Mouse (Mus musculus): ENCODE measurements around the gene Tssc4. TPM values are rescaled to one million over a fixed set of nuclear protein-coding genes. Genes with fewer than 3 reads are reported as not detected.

Tssc4 gene
- polyA plus RNA-seq, 1 experiment from 2014 or later: 33.7 TPM

DNA sequence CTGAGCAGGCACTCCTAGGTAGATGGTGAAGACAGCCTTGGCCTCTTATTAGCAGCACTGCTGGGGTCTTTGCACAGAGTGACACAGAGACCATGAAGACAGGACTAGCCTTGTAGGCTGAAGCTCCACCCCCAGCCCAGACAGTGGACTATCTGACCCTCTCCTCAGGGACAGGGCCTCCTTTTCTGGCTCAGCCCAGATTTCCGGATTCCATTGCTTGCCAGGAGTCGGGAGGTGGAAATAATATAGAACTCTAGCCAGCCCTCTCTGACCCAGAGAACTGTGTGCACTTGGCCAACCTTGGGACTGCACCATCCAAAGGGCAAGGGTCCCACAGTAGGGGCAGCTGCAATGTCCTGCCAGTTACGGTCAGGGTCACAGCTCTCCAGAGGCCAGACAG is 27.0 kb upstream of the Tssc4 start:
- Histone ChIP-seq H3K4me1 (ENCODE audit: control insufficient read depth, low read depth, low read length) (peaks cover 10% of the 10 kb centered on the region), H3K36me3 (ENCODE audit: control insufficient read depth, insufficient read depth) (no peaks in the 10 kb centered on the region), H3K9ac (ENCODE audit: low read depth, low read length) (no peak overlapping the region), H3K9me3 (replicated peaks; ENCODE audit: control insufficient read depth, low read length) (no peaks in the 10 kb centered on the region), H3K27ac (ENCODE audit: low read length) (no peak overlapping the region), H3K4me2 (ENCODE audit: low read depth, low read length) (no peak overlapping the region), H3K4me3 (ENCODE audit: low read depth, low read length) (no peak overlapping the region), H3K27me3 (ENCODE audit: control insufficient read depth, insufficient read depth, low read depth, low read length) (no peaks in the 10 kb centered on the region)
- WGBS (ENCODE audit: insufficient replicate concordance): 43% methylated on average over 3 of the region's 3 CpGs
- peak; percentile 49 for ATAC-seq (ENCODE audit: low read depth)

GRCm38 (mm10) chr7:143042897-143043300 is 26.1 kb upstream of the Tssc4 start:
- no peaks in the 10 kb centered on the region for H3K36me3 ChIP-seq (ENCODE audit: control insufficient read depth, insufficient read depth)
- no peak overlapping the region for H3K27ac ChIP-seq (ENCODE audit: low read length)

GRCm38 (mm10) chr7:143044049-143044825 is 24.8 kb upstream of the Tssc4 start:
- Histone ChIP-seq H3K4me1 (ENCODE audit: control insufficient read depth, low read depth, low read length) (peaks cover 10% of the 10 kb centered on the region), H3K36me3 (ENCODE audit: control insufficient read depth, insufficient read depth) (no peaks in the 10 kb centered on the region), H3K4me2 (ENCODE audit: low read depth, low read length) (no peak overlapping the region), H3K9ac (ENCODE audit: low read depth, low read length) (no peak overlapping the region), H3K27ac (ENCODE audit: low read length) (no peak overlapping the region), H3K9me3 (replicated peaks; ENCODE audit: control insufficient read depth, low read length) (no peaks in the 10 kb centered on the region), H3K4me3 (ENCODE audit: low read depth, low read length) (no peak overlapping the region), H3K27me3 (ENCODE audit: control insufficient read depth, insufficient read depth, low read depth, low read length) (no peaks in the 10 kb centered on the region)
- ATAC-seq (ENCODE audit: low read depth): no peak
- WGBS (ENCODE audit: insufficient replicate concordance): 62% methylated on average over 2 of the region's 2 CpGs

More at GRCm38 (mm10) chr7:143042897-143043300, 26.1 kb upstream of the Tssc4 start:
- Histone ChIP-seq H3K9ac (ENCODE audit: low read depth, low read length) (no peak overlapping the region), H3K4me3 (ENCODE audit: low read depth, low read length) (no peak overlapping the region), H3K4me1 (ENCODE audit: control insufficient read depth, low read depth, low read length) (peaks cover 10% of the 10 kb centered on the region), H3K27me3 (ENCODE audit: control insufficient read depth, insufficient read depth, low read depth, low read length) (no peaks in the 10 kb centered on the region), H3K9me3 (replicated peaks; ENCODE audit: control insufficient read depth, low read length) (no peaks in the 10 kb centered on the region), H3K4me2 (ENCODE audit: low read depth, low read length) (no peak overlapping the region)
- 22% methylated on average over 3 of the region's 3 CpGs for WGBS (ENCODE audit: insufficient replicate concordance)
- 0 out of 2 replicates have a peak, but pooled peaks have one; percentile 5 for ATAC-seq (ENCODE audit: low read depth)

GRCm38 (mm10) chr7:143044826-143045206 is 24.2 kb upstream of the Tssc4 start:
- H3K9me3 ChIP-seq (replicated peaks; ENCODE audit: control insufficient read depth, low read length): no peaks in the 10 kb centered on the region
- peaks cover 10% of the 10 kb centered on the region for H3K4me1 ChIP-seq (ENCODE audit: control insufficient read depth, low read depth, low read length)
- ATAC-seq (ENCODE audit: low read depth): no peak
- no peak overlapping the region for H3K27ac ChIP-seq (ENCODE audit: low read length)
- no peak overlapping the region for H3K4me2 ChIP-seq (ENCODE audit: low read depth, low read length)
- no peaks in the 10 kb centered on the region for H3K27me3 ChIP-seq (ENCODE audit: control insufficient read depth, insufficient read depth, low read depth, low read length)
- no peak overlapping the region for H3K4me3 ChIP-seq (ENCODE audit: low read depth, low read length)
- H3K9ac ChIP-seq (ENCODE audit: low read depth, low read length): no peak overlapping the region
- no peaks in the 10 kb centered on the region for H3K36me3 ChIP-seq (ENCODE audit: control insufficient read depth, insufficient read depth)

- no peak overlapping the region for H3K27ac ChIP-seq (ENCODE audit: low read length)
- peaks cover 12% of the 10 kb centered on the region for H3K4me1 ChIP-seq (ENCODE audit: control insufficient read depth, low read depth, low read length)
- H3K9ac ChIP-seq (ENCODE audit: low read depth, low read length): no peak overlapping the region
- WGBS (ENCODE audit: insufficient replicate concordance): 35% methylated on average over 7 of the region's 7 CpGs
- H3K36me3 ChIP-seq (ENCODE audit: control insufficient read depth, insufficient read depth): no peaks in the 10 kb centered on the region
- no peaks in the 10 kb centered on the region for H3K27me3 ChIP-seq (ENCODE audit: control insufficient read depth, insufficient read depth, low read depth, low read length)
- no peak overlapping the region for H3K4me2 ChIP-seq (ENCODE audit: low read depth, low read length)
- no peak overlapping the region for H3K4me3 ChIP-seq (ENCODE audit: low read depth, low read length)
- no peaks in the 10 kb centered on the region for H3K9me3 ChIP-seq (replicated peaks; ENCODE audit: control insufficient read depth, low read length)
- no peak for ATAC-seq (ENCODE audit: low read depth)
Measured at GRCm38 (mm10) chr7:143046358-143046757, 22.7 kb upstream of the Tssc4 start.

- H3K4me3 ChIP-seq (ENCODE audit: low read depth, low read length): no peak overlapping the region
- peaks cover 22% of the 10 kb centered on the region for H3K4me1 ChIP-seq (ENCODE audit: control insufficient read depth, low read depth, low read length)
- H3K27ac ChIP-seq (ENCODE audit: low read length): no peak overlapping the region
- WGBS (ENCODE audit: insufficient replicate concordance): 61% methylated on average over 3 of the region's 3 CpGs
- no peaks in the 10 kb centered on the region for H3K27me3 ChIP-seq (ENCODE audit: control insufficient read depth, insufficient read depth, low read depth, low read length)
- no peaks in the 10 kb centered on the region for H3K9me3 ChIP-seq (replicated peaks; ENCODE audit: control insufficient read depth, low read length)
- no peaks in the 10 kb centered on the region for H3K36me3 ChIP-seq (ENCODE audit: control insufficient read depth, insufficient read depth)
- no peak overlapping the region for H3K4me2 ChIP-seq (ENCODE audit: low read depth, low read length)
- H3K9ac ChIP-seq (ENCODE audit: low read depth, low read length): no peak overlapping the region
- ATAC-seq (ENCODE audit: low read depth): no peak
Measured at GRCm38 (mm10) chr7:143049331-143049730, 19.7 kb upstream of the Tssc4 start.

DNA sequence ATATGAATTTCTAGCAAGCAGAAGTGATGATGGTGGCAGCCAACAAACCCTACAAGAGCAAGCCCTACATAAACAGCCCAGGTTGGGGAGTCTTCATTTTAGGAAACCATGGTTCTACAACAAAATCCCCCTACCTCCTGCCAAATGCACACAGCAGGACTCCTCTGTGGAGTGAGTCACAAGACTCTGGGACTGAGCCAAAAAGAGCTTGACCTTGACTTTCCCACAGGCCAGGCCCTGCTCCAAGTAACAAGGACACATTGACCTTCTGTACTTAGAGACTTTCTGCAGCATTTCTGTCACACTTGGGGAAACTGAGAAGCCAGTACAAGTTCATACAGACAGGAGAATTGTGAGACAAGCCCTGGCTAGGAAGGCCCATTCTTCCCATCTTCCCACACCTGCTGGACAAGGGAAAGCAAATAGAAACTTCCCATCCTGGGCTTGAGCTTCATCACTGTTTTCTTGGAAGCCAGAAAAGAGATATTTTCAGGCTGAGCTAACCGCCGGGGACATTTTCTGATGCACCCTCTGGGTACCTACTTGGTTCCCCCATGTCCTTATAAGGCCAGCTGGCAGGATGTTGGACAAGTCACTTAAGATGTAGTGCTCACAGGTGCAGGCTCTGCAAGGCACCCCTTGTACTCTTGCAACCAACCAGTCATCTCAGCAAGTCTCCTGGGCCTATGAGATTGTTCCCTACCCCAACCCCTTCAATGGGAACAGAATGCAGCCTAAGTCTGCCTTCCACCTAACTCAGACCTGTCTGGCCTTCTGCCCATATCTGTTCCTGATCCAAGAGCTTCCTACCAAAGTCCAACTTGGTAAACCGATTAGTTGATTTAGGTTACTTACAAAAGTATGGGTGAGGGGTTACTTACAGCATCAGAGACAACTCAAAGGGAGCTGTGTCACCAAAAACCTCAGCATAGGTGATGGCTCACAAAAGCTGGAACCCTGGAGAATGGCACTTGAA is 18.9 kb upstream of the Tssc4 start:
- 71% methylated on average over 3 of the region's 3 CpGs for WGBS (ENCODE audit: insufficient replicate concordance)
- no peak overlapping the region for H3K9ac ChIP-seq (ENCODE audit: low read depth, low read length)
- no peak for ATAC-seq (ENCODE audit: low read depth)
- no peaks in the 10 kb centered on the region for H3K36me3 ChIP-seq (ENCODE audit: control insufficient read depth, insufficient read depth)
- H3K4me1 ChIP-seq (ENCODE audit: control insufficient read depth, low read depth, low read length): peaks cover 30% of the 10 kb centered on the region
- H3K9me3 ChIP-seq (replicated peaks; ENCODE audit: control insufficient read depth, low read length): no peaks in the 10 kb centered on the region
- no peak overlapping the region for H3K27ac ChIP-seq (ENCODE audit: low read length)
- no peak overlapping the region for H3K4me3 ChIP-seq (ENCODE audit: low read depth, low read length)
- H3K27me3 ChIP-seq (ENCODE audit: control insufficient read depth, insufficient read depth, low read depth, low read length): no peaks in the 10 kb centered on the region
- no peak overlapping the region for H3K4me2 ChIP-seq (ENCODE audit: low read depth, low read length)

DNA sequence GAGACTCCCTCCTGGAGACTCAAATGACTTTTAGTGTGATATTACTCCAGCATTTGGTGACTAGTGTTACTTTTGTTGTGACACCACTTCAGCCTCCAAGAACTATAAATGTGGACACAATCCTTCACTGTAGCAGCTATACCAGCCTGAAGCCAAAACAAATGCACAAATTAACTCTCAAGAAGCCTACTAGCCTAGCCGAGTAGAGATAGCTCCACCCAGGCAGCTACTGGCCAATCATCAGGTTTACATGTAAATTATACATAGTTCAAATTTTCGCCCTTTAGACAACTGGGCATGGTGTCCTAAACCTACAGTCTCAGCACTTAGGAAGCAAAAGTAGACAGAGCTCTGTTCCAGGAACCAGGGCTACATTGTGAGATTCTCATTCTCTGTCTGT is 17.7 kb upstream of the Tssc4 start:
- Histone ChIP-seq H3K4me2 (ENCODE audit: low read depth, low read length) (no peak overlapping the region), H3K27me3 (ENCODE audit: control insufficient read depth, insufficient read depth, low read depth, low read length) (no peaks in the 10 kb centered on the region), H3K27ac (ENCODE audit: low read length) (no peak overlapping the region), H3K9ac (ENCODE audit: low read depth, low read length) (no peak overlapping the region), H3K4me1 (ENCODE audit: control insufficient read depth, low read depth, low read length) (peaks cover 41% of the 10 kb centered on the region), H3K4me3 (ENCODE audit: low read depth, low read length) (no peak overlapping the region), H3K9me3 (replicated peaks; ENCODE audit: control insufficient read depth, low read length) (no peaks in the 10 kb centered on the region), H3K36me3 (ENCODE audit: control insufficient read depth, insufficient read depth) (no peaks in the 10 kb centered on the region)
- no peak for ATAC-seq (ENCODE audit: low read depth)
- 20% methylated on average over 2 of the region's 2 CpGs for WGBS (ENCODE audit: insufficient replicate concordance)

GRCm38 (mm10) chr7:143052626-143053007 is 16.4 kb upstream of the Tssc4 start, which contains the start of gene Cd81:
TSS of gene Cd81 (plus strand) at chr7:143052739.
- peaks cover 54% of the 10 kb centered on the region for H3K4me1 ChIP-seq (ENCODE audit: control insufficient read depth, low read depth, low read length)
- no peaks in the 10 kb centered on the region for H3K9me3 ChIP-seq (replicated peaks; ENCODE audit: control insufficient read depth, low read length)
- no peaks in the 10 kb centered on the region for H3K27me3 ChIP-seq (ENCODE audit: control insufficient read depth, insufficient read depth, low read depth, low read length)
- WGBS (ENCODE audit: insufficient replicate concordance): 0% methylated on average over 37 of the region's 37 CpGs
- H3K27ac ChIP-seq (ENCODE audit: low read length): peak within 1 kb of the TSS; percentile 83
- peak within 1 kb of the TSS; percentile 90 for H3K4me2 ChIP-seq (ENCODE audit: low read depth, low read length)
- peak within 1 kb of the TSS; percentile 75 for H3K4me3 ChIP-seq (ENCODE audit: low read depth, low read length)
- H3K9ac ChIP-seq (ENCODE audit: low read depth, low read length): peak within 1 kb of the TSS; percentile 82
- ATAC-seq (ENCODE audit: low read depth): peak; percentile 84
- H3K36me3 ChIP-seq (ENCODE audit: control insufficient read depth, insufficient read depth): no peaks in the 10 kb centered on the region

Measured in liver, embryonic 16.5 days (tissue).